Mouse (Mus musculus): ENCODE data around the gene Rbm20. TPM values are rescaled to one million over a fixed set of nuclear protein-coding genes. Genes with fewer than 3 reads are reported as not detected.

The Rbm20 gene
- polyA plus RNA-seq, 1 experiment from 2014 or later: 2.5 TPM

- Histone ChIP-seq H3K4me2 (ENCODE audit: low read length) (no peak overlapping the region), H3K4me1 (replicated peaks; ENCODE audit: insufficient read depth, low read length) (no peaks in the 10 kb centered on the region; the same call in 1 of the 2 replicates), H3K27me3 (ENCODE audit: insufficient read depth, low read length) (no peaks in the 10 kb centered on the region), H3K27ac (no peak overlapping the region), H3K4me3 (replicated peaks; ENCODE audit: low read depth, low read length) (no peak overlapping the region), H3K36me3 (ENCODE audit: insufficient read depth, low read length) (no peaks in the 10 kb centered on the region), H3K9ac (ENCODE audit: low read depth, low read length) (no peak overlapping the region), H3K9me3 (replicated peaks; ENCODE audit: low read length) (no peaks in the 10 kb centered on the region)
- DNase-seq (ENCODE audit: low spot score) (no peak), ATAC-seq (replicated peaks; ENCODE audit: low FRiP score, low read depth) (no peak)
- no peak for TF ChIP-seq CTCF (IDR thresholded peaks at IDR 0.05; ENCODE audit: low read depth)
- WGBS: 63% methylated on average over 6 of the region's 6 CpGs
Observed at GRCm38 (mm10) chr19:53839837-53840236, 162.7 kb downstream of the Rbm20 start.

GRCm38 (mm10) chr19:53841915-53842314, 164.8 kb downstream of the Rbm20 start:
- H3K9me3 ChIP-seq (replicated peaks; ENCODE audit: low read length): no peaks in the 10 kb centered on the region
- peak; percentile 57 for TF ChIP-seq CTCF (IDR thresholded peaks at IDR 0.05; ENCODE audit: low read depth)
- no peak overlapping the region for H3K27ac ChIP-seq
- H3K27me3 ChIP-seq (ENCODE audit: insufficient read depth, low read length): no peaks in the 10 kb centered on the region
- no peak overlapping the region for H3K4me3 ChIP-seq (replicated peaks; ENCODE audit: low read depth, low read length)
- no peak for ATAC-seq (replicated peaks; ENCODE audit: low FRiP score, low read depth)
- H3K4me2 ChIP-seq (ENCODE audit: low read length): no peak overlapping the region
- no peak for DNase-seq (ENCODE audit: low spot score)
- WGBS: 71% methylated on average over 8 of the region's 8 CpGs
- H3K36me3 ChIP-seq (ENCODE audit: insufficient read depth, low read length): no peaks in the 10 kb centered on the region
- H3K9ac ChIP-seq (ENCODE audit: low read depth, low read length): no peak overlapping the region
- H3K4me1 ChIP-seq (replicated peaks; ENCODE audit: insufficient read depth, low read length): no peaks in the 10 kb centered on the region

GRCm38 (mm10) chr19:53843972-53844371, 166.9 kb downstream of the Rbm20 start:
- Histone ChIP-seq H3K4me2 (ENCODE audit: low read length) (no peak overlapping the region), H3K4me1 (replicated peaks; ENCODE audit: insufficient read depth, low read length) (no peaks in the 10 kb centered on the region), H3K27me3 (ENCODE audit: insufficient read depth, low read length) (no peaks in the 10 kb centered on the region), H3K36me3 (ENCODE audit: insufficient read depth, low read length) (no peaks in the 10 kb centered on the region), H3K27ac (no peak overlapping the region), H3K9me3 (replicated peaks; ENCODE audit: low read length) (no peaks in the 10 kb centered on the region), H3K4me3 (replicated peaks; ENCODE audit: low read depth, low read length) (no peak overlapping the region), H3K9ac (ENCODE audit: low read depth, low read length) (no peak overlapping the region)
- 92% methylated on average over 8 of the region's 8 CpGs for WGBS
- no peak for ATAC-seq (replicated peaks; ENCODE audit: low FRiP score, low read depth)
- TF ChIP-seq CTCF (IDR thresholded peaks at IDR 0.05; ENCODE audit: low read depth): no peak
- no peak for DNase-seq (ENCODE audit: low spot score)

- Histone ChIP-seq H3K27me3 (ENCODE audit: insufficient read depth, low read length) (no peaks in the 10 kb centered on the region), H3K4me2 (ENCODE audit: low read length) (no peak overlapping the region), H3K9me3 (replicated peaks; ENCODE audit: low read length) (no peaks in the 10 kb centered on the region), H3K9ac (ENCODE audit: low read depth, low read length) (no peak overlapping the region), H3K4me1 (replicated peaks; ENCODE audit: insufficient read depth, low read length) (peaks cover 31% of the 10 kb centered on the region), H3K4me3 (replicated peaks; ENCODE audit: low read depth, low read length) (no peak overlapping the region), H3K27ac (no peak overlapping the region), H3K36me3 (ENCODE audit: insufficient read depth, low read length) (no peaks in the 10 kb centered on the region)
- ATAC-seq (replicated peaks; ENCODE audit: low FRiP score, low read depth): no peak
- TF ChIP-seq CTCF (IDR thresholded peaks at IDR 0.05; ENCODE audit: low read depth): no peak
- no peak for DNase-seq (ENCODE audit: low spot score)
- WGBS: 84% methylated on average over 10 of the region's 10 CpGs
Observed at GRCm38 (mm10) chr19:53848272-53848995, 171.3 kb downstream of the Rbm20 start.

GRCm38 (mm10) chr19:53850166-53850922, 173.2 kb downstream of the Rbm20 start:
- TF ChIP-seq CTCF (IDR thresholded peaks at IDR 0.05; ENCODE audit: low read depth): no peak
- Histone ChIP-seq H3K4me2 (ENCODE audit: low read length) (peak overlapping the region; percentile 1; the same call in 1 of the 2 replicates), H3K9ac (ENCODE audit: low read depth, low read length) (no peak overlapping the region)

GRCm38 (mm10) chr19:53851352-53851751, 174.2 kb downstream of the Rbm20 start:
- no peak for TF ChIP-seq CTCF (IDR thresholded peaks at IDR 0.05; ENCODE audit: low read depth)
- Histone ChIP-seq H3K4me1 (replicated peaks; ENCODE audit: insufficient read depth, low read length) (peaks cover 37% of the 10 kb centered on the region), H3K9ac (ENCODE audit: low read depth, low read length) (no peak overlapping the region), H3K9me3 (replicated peaks; ENCODE audit: low read length) (no peaks in the 10 kb centered on the region), H3K4me3 (replicated peaks; ENCODE audit: low read depth, low read length) (no peak overlapping the region), H3K27me3 (ENCODE audit: insufficient read depth, low read length) (no peaks in the 10 kb centered on the region), H3K27ac (peak overlapping the region; percentile 82; the same call in 1 of the 2 replicates), H3K36me3 (ENCODE audit: insufficient read depth, low read length) (no peaks in the 10 kb centered on the region), H3K4me2 (ENCODE audit: low read length) (no peak overlapping the region)
- DNase-seq (ENCODE audit: low spot score): no peak
- 71% methylated on average over 13 of the region's 13 CpGs for WGBS
- no peak for ATAC-seq (replicated peaks; ENCODE audit: low FRiP score, low read depth)

More at GRCm38 (mm10) chr19:53850166-53850922, 173.2 kb downstream of the Rbm20 start:
- peaks cover 37% of the 10 kb centered on the region for H3K4me1 ChIP-seq (replicated peaks; ENCODE audit: insufficient read depth, low read length)
- H3K36me3 ChIP-seq (ENCODE audit: insufficient read depth, low read length): no peaks in the 10 kb centered on the region
- peak overlapping the region; percentile 82 for H3K27ac ChIP-seq
- WGBS: 24% methylated on average over 18 of the region's 18 CpGs
- H3K9me3 ChIP-seq (replicated peaks; ENCODE audit: low read length): no peaks in the 10 kb centered on the region
- H3K4me3 ChIP-seq (replicated peaks; ENCODE audit: low read depth, low read length): no peak overlapping the region
- DNase-seq (ENCODE audit: low spot score): peak; percentile 72
- ATAC-seq (replicated peaks; ENCODE audit: low FRiP score, low read depth): no peak
- no peaks in the 10 kb centered on the region for H3K27me3 ChIP-seq (ENCODE audit: insufficient read depth, low read length)

Measured in kidney, postnatal 0 days (tissue).